Mouse (Mus musculus) forebrain, embryonic 15.5 days (tissue): ENCODE results near the gene Inpp5k. TPM values are rescaled to one million over a fixed set of nuclear protein-coding genes. Genes with fewer than 3 reads are reported as not detected.

Experiments
- ATAC-seq: fragments of 200-750 bp; cut with Nextera tagmentation; replicated peaks from 2 replicates; pipeline ENCODE4 v1.8.0; 2017; ENCODE audit warnings: mild to moderate bottlenecking, moderate TSS enrichment, moderate library complexity
- H3K27ac ChIP-seq: fragments of 300-500 bp; sonication (generic); replicated peaks from 2 replicates; pipeline ENCODE4 v1.5.1; 2015; ENCODE audit warnings: mild to moderate bottlenecking, inconsistent platforms
- H3K27me3 ChIP-seq: fragments of 300-500 bp; sonication (generic); 2 replicates; pipeline ENCODE4 v1.6.1; 2015; ENCODE audit warnings: inconsistent platforms
- H3K36me3 ChIP-seq: fragments of 300-500 bp; sonication (generic); 2 replicates; pipeline ENCODE4 v1.6.1; 2015; ENCODE audit warnings: mild to moderate bottlenecking, inconsistent platforms
- H3K4me1 ChIP-seq: fragments of 300-500 bp; sonication (generic); 2 replicates; pipeline ENCODE4 v1.6.1; 2015; ENCODE audit warnings: inconsistent platforms
- H3K4me2 ChIP-seq: fragments of 300-500 bp; sonication (generic); replicated peaks from 2 replicates; pipeline ENCODE4 v1.6.1; 2015; ENCODE audit warnings: mild to moderate bottlenecking, inconsistent platforms
- H3K4me3 ChIP-seq: fragments of 300-500 bp; sonication (generic); 2 replicates; pipeline ENCODE4 v1.5.1; 2015; ENCODE audit warnings: mild to moderate bottlenecking, inconsistent platforms
- H3K9ac ChIP-seq: fragments of 300-500 bp; sonication (generic); replicated peaks from 2 replicates; pipeline ENCODE4 v1.6.1; 2015; ENCODE audit warnings: mild to moderate bottlenecking, inconsistent platforms
- H3K9me3 ChIP-seq: fragments of 300-500 bp; sonication (generic); 2 replicates; pipeline ENCODE4 v1.6.1; 2016; ENCODE audit warnings: inconsistent platforms
- WGBS: fragments of 180-500 bp; shearing (Covaris S2); methylation state at CpG from one replicate; pipeline ENCODE4 v1.1.7; 2015; ENCODE audit warnings: mixed read lengths; 5-methylcytosine and 5-hydroxymethylcytosine counted together
- polyA plus RNA-seq: library from polyadenylated mRNA; unstranded; fragments of >200 nt; fragmentation: Nextera tagmentation; extraction: Ambion mirVana; gene quantifications from 2 replicates; pipeline ENCODE4 v1.2.1, GENCODE M21; 2015

The Inpp5k gene
- polyA plus RNA-seq = 47.2 and 47.4 TPM in 2 replicates

- Histone ChIP-seq H3K4me2 (peak within 1 kb of the TSS; percentile 68), H3K4me3 (peak within 1 kb of the TSS; percentile 74), H3K9ac (peak within 1 kb of the TSS; percentile 79), H3K27ac (peak within 1 kb of the TSS; percentile 77), H3K27me3 (no peaks in the 10 kb centered on the region), H3K36me3 (peaks cover 40% of the 10 kb centered on the region), H3K4me1 (peaks cover 25% of the 10 kb centered on the region), H3K9me3 (no peaks in the 10 kb centered on the region)
- ATAC-seq = peak; percentile 99
- under 1% methylated on average over 53 of the region's 53 CpGs for WGBS
Observed at GRCm38 (mm10) chr11:75630645-75631229, at the start of gene Inpp5k. Gene Inpp5k (plus strand): TSS chr11:75630988.

- WGBS = 95% methylated on average over 7 of the region's 7 CpGs
- Histone ChIP-seq H3K4me3 (no peak overlapping the region), H3K4me2 (no peak overlapping the region), H3K27me3 (no peaks in the 10 kb centered on the region), H3K4me1 (no peaks in the 10 kb centered on the region), H3K9ac (no peak overlapping the region), H3K27ac (no peak overlapping the region), H3K9me3 (no peaks in the 10 kb centered on the region), H3K36me3 (no peaks in the 10 kb centered on the region)
- no peak for ATAC-seq
Observed at GRCm38 (mm10) chr11:75581495-75582149, 49.2 kb upstream of the Inpp5k start.

DNA sequence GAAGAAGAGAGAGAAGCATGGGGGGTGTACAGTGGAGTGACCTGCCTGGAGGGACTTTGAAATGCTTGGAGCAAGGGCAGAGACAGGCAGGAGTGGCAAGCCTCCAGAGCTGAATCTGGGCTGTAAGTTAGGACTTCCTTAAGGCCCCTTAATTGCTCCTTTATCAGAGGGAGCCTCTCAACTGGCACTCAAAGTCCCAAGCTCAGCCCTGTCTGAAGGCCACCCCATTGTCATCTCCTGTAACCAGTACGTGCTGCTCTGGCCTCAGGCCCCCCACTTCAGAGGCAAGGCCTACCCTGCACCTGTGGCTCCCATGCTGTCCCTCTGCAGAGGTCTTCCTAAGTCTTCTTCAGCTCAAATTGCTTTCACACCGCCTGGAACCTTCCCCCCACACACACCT is 47.3 kb upstream of the Inpp5k start:
- H3K4me2 ChIP-seq = no peak overlapping the region
- no peak for ATAC-seq
- no peak overlapping the region for H3K4me3 ChIP-seq
- H3K27ac ChIP-seq = no peak overlapping the region
- no peaks in the 10 kb centered on the region for H3K9me3 ChIP-seq
- WGBS = 74% methylated on average over 2 of the region's 2 CpGs
- no peaks in the 10 kb centered on the region for H3K27me3 ChIP-seq
- H3K9ac ChIP-seq = no peak overlapping the region
- no peaks in the 10 kb centered on the region for H3K36me3 ChIP-seq
- peaks cover 5% of the 10 kb centered on the region for H3K4me1 ChIP-seq

GRCm38 (mm10) chr11:75585061-75585460 is 45.7 kb upstream of the Inpp5k start:
- Histone ChIP-seq H3K4me2 (no peak overlapping the region), H3K4me1 (peaks cover 20% of the 10 kb centered on the region), H3K4me3 (no peak overlapping the region), H3K27ac (no peak overlapping the region), H3K27me3 (no peaks in the 10 kb centered on the region), H3K9me3 (no peaks in the 10 kb centered on the region), H3K36me3 (no peaks in the 10 kb centered on the region), H3K9ac (no peak overlapping the region)
- ATAC-seq = no peak
- 84% methylated on average over 4 of the region's 4 CpGs for WGBS

DNA sequence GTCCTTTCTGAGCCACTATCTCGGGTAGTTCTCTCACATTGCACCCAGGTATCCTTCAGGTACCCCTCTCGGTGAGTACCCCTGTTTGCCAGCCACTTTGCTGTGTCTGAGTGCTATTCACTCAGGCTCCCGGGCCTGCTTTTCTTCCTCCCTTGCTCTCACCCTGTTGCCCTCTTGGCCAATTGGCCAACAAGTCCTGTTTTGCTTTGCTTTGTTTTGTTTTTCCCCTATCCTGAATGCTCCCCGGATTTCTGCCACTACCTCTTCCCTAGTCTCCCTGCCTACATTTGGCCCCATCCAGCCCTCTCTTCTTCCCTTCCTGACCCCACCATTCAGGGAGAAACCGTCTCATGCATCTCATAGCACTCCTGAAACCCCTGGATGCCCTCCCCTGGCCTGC is 44.8 kb upstream of the Inpp5k start:
- H3K9me3 ChIP-seq = no peaks in the 10 kb centered on the region
- WGBS = 77% methylated on average over 5 of the region's 5 CpGs
- H3K4me1 ChIP-seq = peaks cover 25% of the 10 kb centered on the region

DNA sequence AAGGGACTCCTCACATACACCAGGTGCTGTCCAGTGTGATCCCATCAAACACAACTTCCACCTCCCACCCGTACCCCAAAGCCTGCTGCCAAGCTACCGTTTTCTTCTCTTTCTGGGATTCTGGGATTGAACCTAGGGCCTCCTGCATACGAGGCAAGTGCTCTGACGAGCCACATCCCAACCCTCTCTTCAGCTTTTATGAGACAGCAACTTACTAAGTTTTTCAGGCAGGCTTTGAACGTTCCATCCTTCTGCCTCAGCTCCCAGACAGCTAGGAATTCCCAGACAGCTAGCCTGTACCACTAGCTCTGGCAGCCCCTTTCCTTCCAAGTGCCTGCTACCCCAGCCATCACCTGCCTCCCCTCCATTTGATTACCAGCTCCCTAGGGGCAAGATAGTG is 43.8 kb upstream of the Inpp5k start:
- Histone ChIP-seq H3K9ac (0 out of 2 replicates have a peak overlapping the region, but pooled peaks have one; percentile 94), H3K36me3 (no peaks in the 10 kb centered on the region), H3K4me2 (no peak overlapping the region), H3K4me1 (peaks cover 25% of the 10 kb centered on the region), H3K27me3 (no peaks in the 10 kb centered on the region), H3K4me3 (no peak overlapping the region), H3K9me3 (no peaks in the 10 kb centered on the region), H3K27ac (no peak overlapping the region)
- WGBS = 85% methylated on average over 5 of the region's 5 CpGs
- no peak for ATAC-seq

More for the DNA sequence above, 44.8 kb upstream of the Inpp5k start:
- Histone ChIP-seq H3K27ac (no peak overlapping the region), H3K9ac (no peak overlapping the region), H3K36me3 (no peaks in the 10 kb centered on the region), H3K27me3 (no peaks in the 10 kb centered on the region), H3K4me2 (no peak overlapping the region), H3K4me3 (no peak overlapping the region)
- ATAC-seq = no peak

- no peaks in the 10 kb centered on the region for H3K27me3 ChIP-seq
- H3K4me3 ChIP-seq = peak within 1 kb of the TSS; percentile 96
- 5% methylated on average over 47 of the region's 49 CpGs for WGBS
- H3K27ac ChIP-seq = peak within 1 kb of the TSS; percentile 86
- H3K9me3 ChIP-seq = no peaks in the 10 kb centered on the region
- peak within 1 kb of the TSS; percentile 94 for H3K9ac ChIP-seq
- peak within 1 kb of the TSS; percentile 76 for H3K4me2 ChIP-seq
- ATAC-seq = peak; percentile 96
- 0 out of 2 replicates have a peak, but pooled peaks cover 2% of the 10 kb centered on the region for H3K36me3 ChIP-seq
- H3K4me1 ChIP-seq = peaks cover 25% of the 10 kb centered on the region
Observed at GRCm38 (mm10) chr11:75587493-75588284, 43.1 kb upstream of the Inpp5k start, which contains the start of gene Pitpna. Gene Pitpna (plus strand): TSS chr11:75588097.

GRCm38 (mm10) chr11:75588285-75588941 is 42.4 kb upstream of the Inpp5k start:
- peaks cover 8% of the 10 kb centered on the region for H3K36me3 ChIP-seq
- H3K9ac ChIP-seq = peak overlapping the region; percentile 94
- H3K27ac ChIP-seq = peak overlapping the region; percentile 86
- 1% methylated on average over 37 of the region's 37 CpGs for WGBS
- H3K4me3 ChIP-seq = peak overlapping the region; percentile 96
- peaks cover 25% of the 10 kb centered on the region for H3K4me1 ChIP-seq
- H3K27me3 ChIP-seq = no peaks in the 10 kb centered on the region
- peak; percentile 86 for ATAC-seq
- H3K4me2 ChIP-seq = peak overlapping the region; percentile 76
- no peaks in the 10 kb centered on the region for H3K9me3 ChIP-seq

DNA sequence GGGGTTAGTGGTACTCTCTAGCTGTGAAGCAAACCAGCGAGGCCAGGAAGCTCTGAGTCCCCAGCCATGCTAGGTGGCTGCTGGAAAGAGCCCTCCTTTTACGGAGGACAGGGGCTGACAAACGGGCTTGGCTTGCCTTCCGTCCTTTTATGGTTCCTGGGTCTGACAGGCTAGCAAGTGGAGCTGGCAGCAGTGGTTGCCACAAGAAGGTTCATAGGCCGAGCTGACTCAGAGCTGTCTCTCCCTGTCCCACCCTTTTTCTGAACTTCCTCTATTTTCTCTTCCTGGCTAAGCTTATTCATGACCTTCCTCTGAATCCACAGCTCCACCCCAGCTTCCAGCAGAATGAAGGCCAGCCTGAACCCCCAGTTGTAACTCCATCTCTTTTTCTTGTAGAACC is 38.2 kb upstream of the Inpp5k start:
- peaks cover 21% of the 10 kb centered on the region for H3K4me1 ChIP-seq
- H3K4me3 ChIP-seq = no peak overlapping the region
- 91% methylated on average over 5 of the region's 5 CpGs for WGBS
- no peaks in the 10 kb centered on the region for H3K27me3 ChIP-seq
- no peak overlapping the region for H3K27ac ChIP-seq
- H3K9me3 ChIP-seq = no peaks in the 10 kb centered on the region
- H3K9ac ChIP-seq = no peak overlapping the region
- H3K36me3 ChIP-seq = peaks cover 25% of the 10 kb centered on the region
- no peak for ATAC-seq
- H3K4me2 ChIP-seq = no peak overlapping the region

- no peak for ATAC-seq
- Histone ChIP-seq H3K27ac (no peak overlapping the region), H3K4me2 (no peak overlapping the region), H3K36me3 (peaks cover 41% of the 10 kb centered on the region), H3K4me1 (peaks cover 11% of the 10 kb centered on the region), H3K4me3 (no peak overlapping the region), H3K9ac (no peak overlapping the region), H3K9me3 (no peaks in the 10 kb centered on the region), H3K27me3 (no peaks in the 10 kb centered on the region)
- WGBS = 90% methylated on average over 9 of the region's 9 CpGs
Observed at GRCm38 (mm10) chr11:75594431-75594830, 36.4 kb upstream of the Inpp5k start.

- H3K27ac ChIP-seq = no peak overlapping the region
- H3K9me3 ChIP-seq = no peaks in the 10 kb centered on the region
- peaks cover 1% of the 10 kb centered on the region; the same call in 1 of the 2 replicates for H3K4me1 ChIP-seq
- 62% methylated on average over 2 of the region's 2 CpGs for WGBS
- no peak for ATAC-seq
- no peak overlapping the region for H3K4me3 ChIP-seq
- H3K27me3 ChIP-seq = no peaks in the 10 kb centered on the region
- H3K9ac ChIP-seq = no peak overlapping the region
- peaks cover 47% of the 10 kb centered on the region for H3K36me3 ChIP-seq
- no peak overlapping the region for H3K4me2 ChIP-seq
Observed at GRCm38 (mm10) chr11:75595404-75595803, 35.4 kb upstream of the Inpp5k start.

GRCm38 (mm10) chr11:75595816-75596215 is 35.0 kb upstream of the Inpp5k start:
- peaks cover 52% of the 10 kb centered on the region for H3K36me3 ChIP-seq
- no peak overlapping the region for H3K27ac ChIP-seq
- H3K4me1 ChIP-seq = no peaks in the 10 kb centered on the region
- H3K27me3 ChIP-seq = no peaks in the 10 kb centered on the region
- 60% methylated on average over 7 of the region's 7 CpGs for WGBS
- H3K9ac ChIP-seq = no peak overlapping the region
- H3K4me2 ChIP-seq = no peak overlapping the region
- no peak for ATAC-seq
- no peaks in the 10 kb centered on the region for H3K9me3 ChIP-seq
- H3K4me3 ChIP-seq = no peak overlapping the region
